Mouse (Mus musculus) gastrocnemius, postnatal 36 days (tissue): ENCODE data around the gene Flrt1. TPM values are rescaled to one million over a fixed set of nuclear protein-coding genes. Genes with fewer than 3 reads are reported as not detected.
A peak's percentile ranks its signal among the peaks of the same experiment; 100 is the strongest.

Experiments
- DNase-seq, 2 experiments: peaks; one replicate each; pipeline ENCODE4 v3.0.0; 2022
- intact Hi-C: fragments of 180-260 bp; cut with DNase I; formaldehyde crosslinking; loops from one replicate; pipeline ENCODE4 v1.15.1; 2025
- total RNA-seq, 2 experiments: library from RNA; stranded (reverse); gene quantifications; 2 replicates each; pipeline ENCODE4 v1.2.3; 2021

Gene Flrt1
- total RNA-seq, 2 experiments from 2014 or later = 0.36 to 0.49 TPM

- intact Hi-C loops = no loop called here
- DNase-seq = no peak
These were observed 27.9 kb upstream of the Flrt1 start for GRCm38 (mm10) chr19:7133436-7133835.

- intact Hi-C loops = no loop called here
- DNase-seq = no peak
These were observed 24.8 kb upstream of the Flrt1 start for GRCm38 (mm10) chr19:7130317-7130716.

DNA sequence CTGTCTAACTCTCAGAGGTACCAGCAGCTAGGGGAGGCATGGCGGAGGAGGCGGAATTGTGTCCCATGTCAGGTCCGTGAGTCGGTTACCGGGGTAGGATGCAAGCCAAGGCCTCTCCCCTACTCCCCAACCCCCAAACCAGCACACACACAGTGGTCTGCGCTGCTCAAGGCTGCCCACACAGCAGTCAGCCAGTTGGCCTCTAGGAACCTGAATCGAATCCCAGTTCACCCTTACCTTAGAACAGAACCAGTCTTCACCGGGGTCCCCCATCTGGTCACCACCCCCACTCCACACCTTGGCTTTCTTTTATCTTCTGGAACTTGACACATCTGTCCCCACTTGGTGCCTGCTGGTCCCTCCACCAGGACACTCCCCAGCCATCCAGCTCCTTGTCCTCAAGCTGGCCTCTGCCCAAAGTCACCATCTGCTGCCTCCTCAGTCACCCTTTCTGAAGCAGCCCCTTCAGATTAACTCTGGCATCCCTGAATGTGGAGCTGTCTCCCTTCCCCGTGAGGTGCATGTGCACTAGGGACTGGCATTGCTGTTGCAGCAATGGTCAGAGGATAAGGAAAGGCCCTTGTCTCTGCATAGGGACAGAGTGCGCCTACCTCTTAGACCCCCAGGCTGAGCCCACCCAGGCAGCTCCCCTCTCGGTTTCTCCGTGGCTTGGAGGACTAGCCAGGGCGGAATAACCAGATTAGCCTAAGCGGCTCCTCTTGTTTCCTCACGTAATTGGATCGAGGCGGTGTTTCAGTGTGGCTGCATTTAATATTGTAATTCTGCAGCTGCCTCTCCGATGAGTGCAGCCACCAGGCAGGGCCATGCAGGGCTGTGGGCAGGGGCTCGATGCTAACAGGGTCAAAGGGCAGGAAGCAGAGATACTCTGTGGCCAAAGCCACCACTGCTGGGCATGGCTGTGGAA lies 23.3 kb upstream of the Flrt1 start:
- intact Hi-C loops = no loop called here
- DNase-seq = no peak

DNA sequence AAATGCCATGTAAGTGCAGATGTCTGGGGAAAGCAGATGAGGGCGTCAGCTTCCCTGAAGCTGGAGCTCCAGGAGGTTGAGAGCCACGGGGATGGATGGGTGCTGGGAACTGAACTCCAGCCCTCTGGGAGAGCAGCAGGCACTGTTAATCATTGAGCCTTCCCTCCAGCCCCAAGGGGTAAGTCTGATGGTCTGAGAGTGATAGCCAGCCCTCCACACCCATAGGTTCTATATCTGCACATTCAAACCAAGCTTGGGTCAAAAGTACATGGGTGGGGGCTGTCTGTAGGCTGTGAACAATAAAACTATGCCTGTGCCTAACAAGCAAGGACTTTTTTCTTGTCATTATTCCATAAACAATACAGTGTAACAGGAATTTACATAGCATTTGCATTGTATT lies 21.4 kb upstream of the Flrt1 start:
- intact Hi-C loops = no loop called here

DNA sequence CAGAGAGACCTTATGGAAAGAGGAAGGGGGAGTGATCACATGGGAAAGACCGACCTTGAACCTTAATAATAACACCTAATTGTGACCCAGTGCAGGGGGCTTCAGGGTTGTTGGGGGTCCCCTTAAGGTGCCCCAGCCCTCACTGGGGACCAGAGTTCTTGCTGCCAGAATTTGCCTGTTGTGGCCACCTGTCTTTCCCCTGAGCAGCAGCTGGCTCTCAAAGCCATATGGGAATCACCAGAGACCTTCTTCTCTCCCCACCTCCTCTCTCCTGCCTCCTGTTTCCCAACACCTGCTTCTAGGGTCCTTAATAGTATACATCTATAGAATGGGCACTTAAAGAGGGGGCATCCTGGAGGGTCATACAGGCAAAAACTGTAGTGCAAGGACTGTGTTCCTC lies 20.7 kb upstream of the Flrt1 start:
- intact Hi-C loops = no loop called here
- no peak for DNase-seq

More for the DNA sequence above, 21.4 kb upstream of the Flrt1 start:
- DNase-seq = no peak

GRCm38 (mm10) chr19:7125526-7126156 lies 20.1 kb upstream of the Flrt1 start:
- DNase-seq = no peak
- intact Hi-C loops = no loop called here

DNA sequence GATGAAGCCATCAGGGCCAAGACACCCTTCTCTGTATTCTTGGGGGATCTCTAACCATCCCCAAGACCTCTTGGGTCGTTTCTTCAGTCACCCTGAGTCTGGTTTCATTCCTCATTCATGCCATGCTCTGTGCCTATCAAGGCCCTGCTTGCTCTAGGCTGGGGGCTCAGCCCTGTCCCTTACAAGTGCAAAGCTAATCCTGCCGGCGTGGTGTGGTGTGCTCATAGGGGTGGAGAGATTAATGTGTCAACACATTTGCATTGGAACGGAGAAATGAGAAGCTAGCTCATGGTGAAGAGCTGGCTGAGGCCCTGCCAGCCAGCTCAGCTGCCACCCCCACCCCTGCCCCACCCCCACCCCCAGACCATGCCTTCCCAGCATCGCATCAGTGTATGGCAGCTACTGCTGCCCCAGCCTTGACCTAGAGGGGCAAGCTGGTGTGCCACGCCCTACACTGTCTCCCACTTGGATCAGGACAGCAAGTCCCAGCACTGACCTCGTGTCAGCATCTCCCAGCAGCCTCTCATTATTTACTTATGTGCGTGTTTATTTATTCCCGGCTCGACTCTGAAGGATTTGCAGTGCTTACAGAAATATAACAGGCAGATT lies 17.3 kb upstream of the Flrt1 start:
- DNase-seq = no peak
- intact Hi-C loops = no loop called here

DNA sequence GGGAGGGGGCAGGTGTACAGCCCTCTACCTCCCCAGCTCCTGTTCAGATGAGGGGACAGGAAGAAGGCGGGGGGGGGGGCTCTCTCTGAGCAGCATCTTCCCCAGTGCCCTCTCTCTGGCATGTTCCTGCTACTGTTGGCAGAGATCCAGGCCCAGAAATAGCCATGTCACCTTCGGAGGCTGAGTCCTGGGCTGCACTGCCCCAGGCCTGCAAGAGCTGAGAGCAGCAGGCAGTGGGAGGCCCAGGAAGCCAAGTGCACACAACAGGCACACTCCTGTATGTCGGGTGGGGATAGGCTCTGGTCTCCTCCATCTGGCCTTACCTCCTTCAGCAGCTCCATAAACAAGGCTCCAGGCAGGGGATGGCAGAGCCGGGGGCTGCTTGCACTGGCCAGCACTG lies 16.7 kb upstream of the Flrt1 start:
- DNase-seq = no peak
- intact Hi-C loops = no loop called here

- peak in 1 of 2 experiments; percentile 47 for DNase-seq
- intact Hi-C loops = no loop called here
These were observed 15.7 kb upstream of the Flrt1 start for GRCm38 (mm10) chr19:7121252-7121651.

GRCm38 (mm10) chr19:7117653-7118307 lies 12.3 kb upstream of the Flrt1 start:
- intact Hi-C loops = no loop called here
- DNase-seq = no peak

- DNase-seq = no peak
- intact Hi-C loops = no loop called here
These were observed 11.6 kb upstream of the Flrt1 start for GRCm38 (mm10) chr19:7117141-7117540.

DNA sequence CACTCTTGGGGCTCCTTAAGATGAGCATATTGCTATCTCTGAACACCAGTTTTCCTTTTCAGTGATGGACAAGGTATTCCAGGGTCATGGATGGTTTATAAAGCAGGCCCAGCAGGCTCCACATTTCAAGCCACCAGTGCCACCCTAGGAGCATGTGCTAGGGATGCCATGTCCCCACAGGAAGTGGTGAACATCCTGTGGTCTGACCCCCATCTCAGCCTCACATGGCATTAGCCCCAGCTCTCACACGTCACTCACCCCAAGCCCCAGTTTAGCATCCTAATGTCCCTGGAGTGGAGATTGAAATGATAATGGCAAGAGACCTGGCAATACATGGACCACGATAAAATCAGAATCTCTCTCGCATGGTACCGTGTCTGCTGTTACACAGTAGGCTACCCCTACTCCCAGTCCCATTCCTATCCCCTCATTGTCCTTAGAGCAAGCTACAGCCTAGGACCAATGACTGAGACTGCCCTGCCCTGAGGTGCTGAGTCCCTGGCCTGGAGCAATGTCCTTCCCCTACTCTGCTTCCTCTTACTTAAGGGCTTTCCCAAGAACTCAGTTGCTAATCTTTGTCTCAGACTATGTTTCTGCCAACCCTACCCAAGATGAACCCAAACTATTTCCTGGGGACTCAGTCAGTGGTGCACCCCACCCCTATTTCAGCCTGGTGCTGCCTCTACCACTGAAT lies 10.7 kb upstream of the Flrt1 start:
- intact Hi-C loops = no loop called here

GRCm38 (mm10) chr19:7113574-7113973 lies 8.0 kb upstream of the Flrt1 start:
- no peak for DNase-seq
- intact Hi-C loops = loop anchor here (5.0 kb wide), 1 partner anchor 36 kb away; no protein-coding TSS in a partner anchor

More for the DNA sequence above, 10.7 kb upstream of the Flrt1 start:
- DNase-seq = no peak

GRCm38 (mm10) chr19:7112628-7113027 lies 7.1 kb upstream of the Flrt1 start:
- no peak for DNase-seq
- intact Hi-C loops = loop anchor here (5.0 kb wide), 1 partner anchor 35 kb away; no protein-coding TSS in a partner anchor

DNA sequence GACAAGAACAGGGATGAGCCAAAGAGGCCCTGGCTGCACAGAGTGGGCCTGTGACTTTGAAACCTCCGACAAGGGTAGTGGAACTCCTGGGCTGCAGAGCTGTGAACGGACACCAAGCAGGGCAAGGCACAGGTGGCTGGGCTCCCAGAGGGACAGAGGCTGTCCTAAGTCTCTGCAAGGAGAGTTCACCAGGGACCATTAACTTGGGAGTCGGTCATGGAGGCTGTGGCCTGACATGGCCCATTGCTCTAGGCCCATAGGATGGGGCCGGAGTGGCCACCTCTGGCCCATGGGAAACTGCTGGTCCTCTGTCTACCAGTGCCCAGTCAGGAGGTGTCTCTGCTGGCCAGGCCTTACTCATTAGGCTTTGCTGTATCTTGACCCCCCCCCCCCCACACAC lies 6.2 kb upstream of the Flrt1 start:
- intact Hi-C loops = loop anchor here (5.0 kb wide), 1 partner anchor 34 kb away; no protein-coding TSS in a partner anchor

GRCm38 (mm10) chr19:7111309-7111708 lies 5.8 kb upstream of the Flrt1 start:
- intact Hi-C loops = loop anchor here (5.0 kb wide), 1 partner anchor 34 kb away; no protein-coding TSS in a partner anchor
- no peak for DNase-seq

More for the DNA sequence above, 6.2 kb upstream of the Flrt1 start:
- DNase-seq = no peak

- intact Hi-C loops = loop anchor here (5.0 kb wide), 1 partner anchor 34 kb away; no protein-coding TSS in a partner anchor
- DNase-seq = no peak
These were observed 5.3 kb upstream of the Flrt1 start for GRCm38 (mm10) chr19:7110875-7111274.

DNA sequence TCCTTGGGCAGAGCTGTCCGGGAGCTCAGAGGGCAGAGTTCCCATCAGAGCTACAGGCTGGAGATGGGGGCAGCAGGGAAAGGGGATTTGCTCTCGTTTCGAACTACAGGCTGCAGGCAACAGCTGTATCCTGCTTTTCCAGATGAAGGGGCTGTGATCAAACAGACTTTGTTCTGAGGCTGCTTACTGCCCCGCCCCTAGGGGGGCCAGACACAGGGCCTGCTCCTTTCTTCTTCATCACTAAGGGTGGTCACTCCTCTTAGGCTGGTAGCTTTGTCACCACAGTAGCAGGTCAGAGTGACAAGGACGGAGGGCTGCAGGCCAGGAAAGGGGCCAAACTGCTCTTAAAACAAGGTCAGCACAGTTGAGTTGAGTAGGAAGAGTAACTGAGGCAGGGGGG lies 4.6 kb upstream of the Flrt1 start:
- intact Hi-C loops = loop anchor here (5.0 kb wide), 1 partner anchor 33 kb away; no protein-coding TSS in a partner anchor
- no peak for DNase-seq

- intact Hi-C loops = no loop called here
- DNase-seq = no peak
These were observed 2.8 kb upstream of the Flrt1 start for GRCm38 (mm10) chr19:7108114-7108905.
